Mouse (Mus musculus) left cerebral cortex, postnatal 4 days (tissue): ENCODE results near the gene Trdn. TPM values are rescaled to one million over a fixed set of nuclear protein-coding genes. Genes with fewer than 3 reads are reported as not detected.

Experiments
- DNase-seq: peaks from one replicate; pipeline ENCODE4 v3.0.0-alpha.2; 2022
- intact Hi-C: fragments of 180-260 bp; cut with DNase I; formaldehyde crosslinking; loops from one replicate; pipeline ENCODE4 v1.15.1; 2025
- total RNA-seq, 2 experiments: library from RNA; stranded (reverse); gene quantifications; 2 replicates each; pipeline ENCODE4 v1.2.3; 2021

Gene Trdn
- total RNA-seq, 2 experiments from 2014 or later = not detected

- intact Hi-C loops = no loop called here
- DNase-seq = no peak
These were observed 286.2 kb downstream of the Trdn start for GRCm38 (mm10) chr10:33366521-33366920.

GRCm38 (mm10) chr10:33370534-33370933 is 290.2 kb downstream of the Trdn start:
- DNase-seq = no peak
- intact Hi-C loops = no loop called here

GRCm38 (mm10) chr10:33375474-33376029 is 295.2 kb downstream of the Trdn start:
- intact Hi-C loops = no loop called here
- no peak for DNase-seq

Other genes starting within 250 kb of the Trdn start
- gene Nkain2, start 190.1 kb upstream of the Trdn start, total RNA-seq = 10 to 100 TPM; 49.2 to 49.7 TPM